Mouse (Mus musculus) granulocyte monocyte progenitor cell, adult 5-6 weeks (primary cell): ENCODE measurements around the gene Maf. TPM values are rescaled to one million over a fixed set of nuclear protein-coding genes. Genes with fewer than 3 reads are reported as not detected.

Experiments used
- ATAC-seq: replicated peaks from 2 replicates; pipeline ENCODE4 v1.8.0; 2016; ENCODE audit warnings: mild to moderate bottlenecking, moderate TSS enrichment, inconsistent platforms; ENCODE audit not compliant: poor library complexity, severe bottlenecking
- total RNA-seq, 2 experiments: library from RNA; stranded (forward) in 1 of 2; stranded (reverse) in 1 of 2; fragments of 200-712, 200-1000 nt in 1 of 2; fragments of >200 nt in 1 of 2; fragmentation: Nextera tagmentation in 1 of 2; gene quantifications; 2 replicates each; pipeline ENCODE4 v1.2.3; 2014 to 2017

The Maf gene
- total RNA-seq, 2 experiments from 2014 or later, result 0.15 TPM; not detected in 1

DNA sequence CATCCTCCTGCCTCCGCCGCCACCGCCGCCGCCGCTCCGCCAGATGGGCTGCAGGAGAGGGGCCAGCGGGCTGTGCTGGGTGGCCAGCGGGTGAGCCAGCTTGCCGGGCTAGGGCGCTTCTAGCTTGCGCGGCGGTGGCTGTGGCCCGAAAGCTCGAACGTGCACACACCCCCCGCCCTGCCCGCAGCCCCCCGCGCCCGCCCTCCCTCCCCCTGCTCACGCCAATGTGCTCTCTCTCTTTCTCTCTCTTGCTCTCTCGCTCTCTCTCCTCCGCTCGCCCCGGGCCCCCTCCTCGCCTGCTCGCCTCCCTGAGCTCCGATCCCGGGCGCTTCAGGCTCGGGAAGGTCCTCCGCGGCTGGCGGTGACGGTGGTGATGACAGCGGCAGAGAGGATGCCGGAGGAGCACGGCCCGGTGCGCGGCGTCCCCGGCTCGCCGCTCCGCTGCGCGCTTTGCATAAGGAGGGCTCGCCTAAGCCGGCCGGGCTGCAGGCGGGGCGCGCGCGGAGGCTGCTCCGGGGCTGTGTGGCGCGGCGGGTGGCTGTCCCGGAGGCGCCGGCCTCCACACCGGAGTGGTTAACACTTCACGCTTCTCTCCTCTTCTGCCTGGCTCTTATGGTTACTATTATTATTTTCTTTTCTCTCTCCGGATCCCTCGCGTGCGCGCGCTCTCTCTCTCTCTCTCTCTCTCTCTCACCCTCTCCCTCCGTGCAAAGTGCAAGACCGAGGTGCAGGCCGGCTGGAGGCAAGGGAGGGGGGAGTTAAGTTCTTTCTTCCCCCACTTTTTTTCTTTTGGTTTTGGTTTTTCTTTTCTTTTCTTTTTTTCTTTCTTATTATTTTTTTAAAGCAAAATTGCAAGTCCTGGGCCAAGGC, 498 bp downstream of the Maf start:
- ATAC-seq, result peak; percentile 57

DNA sequence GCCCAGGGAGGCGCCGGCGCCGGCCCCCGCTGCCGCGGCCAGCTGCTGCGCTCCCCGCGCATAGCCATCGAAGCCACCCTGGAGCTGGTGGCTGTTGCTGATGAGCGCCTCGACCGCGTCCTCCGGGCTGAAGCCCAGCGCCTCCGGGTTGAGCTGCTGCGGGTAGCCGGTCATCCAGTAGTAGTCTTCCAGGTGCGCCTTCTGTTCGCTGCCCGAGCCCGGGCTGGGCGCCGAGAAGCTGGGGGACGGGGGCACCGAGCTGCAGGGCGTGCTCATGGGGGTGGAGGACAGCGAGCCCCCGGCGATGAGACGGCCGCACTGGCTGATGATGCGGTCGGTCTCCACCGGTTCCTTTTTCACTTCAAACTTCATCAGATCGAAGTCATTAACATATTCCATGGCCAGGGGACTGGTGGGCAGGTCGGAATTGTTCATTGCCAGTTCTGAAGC, 1.2 kb downstream of the Maf start:
- ATAC-seq, result peak; percentile 6; the same call in 1 of the 2 replicates

DNA sequence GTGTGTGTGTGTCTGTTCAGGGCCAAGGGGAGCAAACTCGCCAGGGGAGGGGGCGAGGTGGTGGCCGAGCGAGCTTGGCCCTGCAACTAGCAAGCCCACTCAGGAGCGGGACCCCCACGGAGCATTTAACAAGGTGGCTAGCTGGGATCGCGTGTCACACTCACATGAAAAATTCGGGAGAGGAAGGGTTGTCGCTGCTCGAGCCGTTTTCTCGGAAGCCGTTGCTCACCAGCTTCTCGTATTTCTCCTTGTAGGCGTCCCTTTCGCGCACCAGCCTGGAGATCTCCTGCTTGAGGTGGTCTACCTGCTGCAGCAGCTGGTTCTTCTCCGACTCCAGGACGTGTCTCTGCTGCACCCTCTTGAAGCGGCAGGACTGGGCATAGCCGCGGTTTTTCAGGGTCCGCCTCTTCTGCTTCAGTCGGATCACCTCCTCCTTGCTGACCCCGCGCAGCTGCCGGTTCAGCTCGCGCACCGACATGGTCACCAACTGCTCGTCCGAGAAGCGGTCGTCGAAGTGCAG, 1.9 kb downstream of the Maf start:
- peak; percentile 30 for ATAC-seq

DNA sequence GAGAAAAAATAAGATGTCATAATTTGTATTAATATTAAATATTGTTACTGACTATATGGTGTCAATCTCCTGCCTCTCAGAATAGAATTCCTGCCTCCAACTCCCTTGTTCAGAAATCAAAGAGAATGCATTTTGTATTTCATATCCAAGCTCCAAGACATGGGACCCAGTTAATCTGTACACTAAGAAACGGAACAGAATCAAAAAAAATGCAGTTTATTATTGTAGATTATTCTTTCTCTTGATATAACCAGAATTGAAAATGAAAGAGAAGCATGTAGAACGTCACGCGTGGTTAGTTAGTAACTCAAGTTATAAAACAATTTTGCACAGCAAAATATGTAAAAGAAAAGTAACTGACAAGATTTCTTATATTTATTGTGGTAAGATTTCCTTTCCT, 4.5 kb downstream of the Maf start:
- ATAC-seq, result no peak

DNA sequence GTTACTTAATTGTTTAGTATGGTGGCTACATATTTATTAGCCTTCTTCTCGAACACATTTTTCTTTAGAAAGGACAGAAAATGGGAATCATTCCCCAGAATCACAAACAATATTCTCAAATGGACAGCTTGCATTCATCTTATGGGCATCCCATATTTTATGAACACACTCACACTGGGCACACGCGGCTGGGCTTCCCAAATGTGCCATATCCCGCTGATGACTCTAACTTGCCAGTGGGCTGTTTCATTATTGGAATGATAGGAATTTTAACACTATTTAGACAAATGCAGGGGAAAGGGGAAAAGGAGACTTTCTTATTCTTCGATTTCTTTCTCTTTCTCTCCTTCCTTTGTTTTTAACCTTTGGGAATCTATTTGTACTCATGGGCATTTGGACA, 6.6 kb downstream of the Maf start:
- no peak for ATAC-seq

DNA sequence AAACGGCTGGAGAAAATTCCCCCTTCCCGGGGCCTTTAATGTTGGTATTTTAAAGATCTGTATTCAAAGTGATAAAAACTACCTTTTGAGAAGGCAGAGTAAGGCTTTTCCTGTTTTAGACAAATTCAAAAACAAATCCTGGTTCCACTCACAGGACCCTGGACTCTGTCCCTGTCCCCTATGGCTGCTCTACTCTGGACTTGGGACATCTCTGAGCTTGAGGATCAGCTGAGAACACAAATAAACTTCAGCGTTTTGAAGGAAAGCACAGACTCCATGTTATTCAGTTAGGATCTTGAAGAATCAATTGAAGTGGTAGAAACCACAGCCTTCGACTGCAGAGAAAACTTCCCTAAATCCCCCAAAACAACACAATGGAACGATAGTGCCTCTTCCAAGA, 8.4 kb downstream of the Maf start:
- no peak for ATAC-seq

DNA sequence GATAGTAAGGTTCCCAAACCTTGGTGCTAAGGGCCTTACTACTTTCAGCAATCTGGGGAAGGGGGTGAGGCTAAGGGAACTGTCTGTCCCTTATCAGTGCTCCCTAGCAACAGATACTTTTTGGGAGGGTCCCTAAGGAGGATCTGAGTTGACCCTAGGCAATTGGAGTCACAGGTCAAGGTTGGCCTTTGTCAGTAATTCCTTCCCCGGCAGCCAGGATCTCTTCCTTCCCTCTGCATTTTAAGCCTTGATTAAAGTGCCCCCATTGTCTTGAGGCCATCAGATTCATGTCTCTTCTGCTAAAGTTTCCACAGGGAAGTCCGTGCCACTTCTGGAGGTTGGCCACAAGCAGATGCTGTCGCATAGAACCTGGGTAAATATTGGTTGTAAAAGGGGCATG, 10.2 kb downstream of the Maf start:
- no peak for ATAC-seq

DNA sequence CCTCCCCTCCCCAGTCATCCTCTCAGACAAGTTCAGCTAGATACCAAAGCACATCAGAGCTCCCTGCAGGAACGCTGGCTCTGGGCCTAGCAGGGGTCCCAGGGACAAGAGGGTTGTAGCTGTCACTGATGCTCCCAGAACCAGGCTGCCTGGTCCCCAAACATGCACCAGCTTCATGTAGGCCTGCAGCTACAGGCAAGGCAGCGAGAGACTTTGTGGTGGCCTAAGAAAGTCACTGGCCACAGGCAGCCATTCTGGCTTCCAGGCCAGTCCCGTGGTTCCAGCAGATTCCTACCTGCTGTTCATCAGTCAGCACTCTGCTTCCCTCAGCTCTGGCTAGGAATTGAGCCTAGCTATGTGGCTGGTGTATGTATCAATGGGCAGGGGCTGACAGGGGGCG, 10.9 kb downstream of the Maf start:
- ATAC-seq, result no peak

DNA sequence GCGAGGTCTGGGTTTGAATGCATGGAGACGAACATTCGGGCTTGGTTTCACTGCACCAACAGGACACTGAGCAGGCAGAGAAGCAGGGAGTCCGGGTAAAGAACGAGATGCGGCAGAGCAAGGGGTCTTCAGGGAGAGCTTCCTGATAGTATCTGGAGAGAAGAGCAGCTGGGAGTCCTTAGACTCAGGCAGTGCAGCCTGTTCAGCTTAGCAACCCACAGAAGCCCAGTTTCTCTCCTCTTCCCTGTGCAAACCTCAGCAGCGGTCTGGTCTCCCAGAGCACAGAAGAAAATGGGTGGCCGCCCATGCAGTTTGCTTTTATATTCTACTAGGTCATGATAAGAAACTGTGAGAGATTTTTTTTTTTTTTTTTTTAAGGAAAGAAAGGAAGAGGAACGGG, 20.2 kb downstream of the Maf start:
- no peak for ATAC-seq

DNA sequence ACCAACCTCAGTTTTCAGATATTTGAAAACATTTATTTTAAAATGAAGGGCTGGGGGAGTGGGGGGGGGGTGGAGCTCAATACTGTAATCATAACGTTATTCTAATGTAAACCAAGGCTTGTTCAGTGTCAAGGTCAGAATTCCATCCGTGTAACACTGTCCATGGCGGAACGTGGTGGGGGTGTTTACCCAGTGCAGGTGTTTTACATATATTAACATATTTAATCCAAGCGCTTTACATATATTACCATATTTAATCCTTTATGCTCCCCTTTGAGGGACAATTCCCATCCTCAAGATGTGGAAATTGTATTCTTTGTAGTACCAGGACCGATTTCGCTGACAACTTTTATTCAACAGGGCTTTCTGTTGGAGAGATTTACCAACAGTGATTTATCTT, 24.3 kb downstream of the Maf start:
- ATAC-seq, result no peak

DNA sequence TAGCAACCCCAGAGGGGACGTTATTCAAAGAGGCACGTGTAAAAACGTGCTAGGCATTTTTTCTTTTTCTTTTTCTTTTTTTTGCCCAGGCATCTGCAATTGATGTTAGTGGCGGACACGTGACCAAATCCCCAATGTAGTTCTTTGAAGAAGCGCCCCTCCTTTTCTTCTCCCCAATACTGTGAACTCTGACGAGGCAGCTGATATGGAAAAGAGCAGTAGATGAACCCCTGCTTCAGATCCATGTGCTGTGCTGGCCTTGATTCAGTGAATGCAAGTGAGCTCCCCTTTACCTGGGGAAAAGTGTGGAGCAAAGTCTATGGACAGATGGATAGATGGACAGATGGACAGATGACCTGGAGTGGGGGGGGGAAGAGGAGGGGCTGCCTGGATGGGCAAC, 28.1 kb downstream of the Maf start:
- no peak for ATAC-seq

DNA sequence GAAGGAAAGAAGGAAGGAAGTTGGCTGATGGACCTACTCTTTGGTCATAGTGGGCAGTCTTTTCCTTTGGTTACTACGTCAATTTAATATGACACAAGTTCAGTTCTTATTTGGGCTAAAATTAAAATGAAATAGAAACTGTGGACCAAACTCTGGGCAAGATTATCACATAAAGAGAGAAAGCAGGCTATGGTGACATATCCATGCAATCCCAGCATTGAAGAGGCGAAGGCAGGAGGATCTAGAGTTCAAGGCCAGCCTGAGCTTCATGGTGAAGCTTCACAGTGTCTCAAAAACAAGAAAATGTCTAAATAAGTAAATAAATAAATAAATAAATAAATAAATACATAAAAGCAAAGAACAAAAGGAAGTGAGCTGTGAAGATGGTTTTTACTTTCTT, 42.7 kb downstream of the Maf start:
- no peak for ATAC-seq

DNA sequence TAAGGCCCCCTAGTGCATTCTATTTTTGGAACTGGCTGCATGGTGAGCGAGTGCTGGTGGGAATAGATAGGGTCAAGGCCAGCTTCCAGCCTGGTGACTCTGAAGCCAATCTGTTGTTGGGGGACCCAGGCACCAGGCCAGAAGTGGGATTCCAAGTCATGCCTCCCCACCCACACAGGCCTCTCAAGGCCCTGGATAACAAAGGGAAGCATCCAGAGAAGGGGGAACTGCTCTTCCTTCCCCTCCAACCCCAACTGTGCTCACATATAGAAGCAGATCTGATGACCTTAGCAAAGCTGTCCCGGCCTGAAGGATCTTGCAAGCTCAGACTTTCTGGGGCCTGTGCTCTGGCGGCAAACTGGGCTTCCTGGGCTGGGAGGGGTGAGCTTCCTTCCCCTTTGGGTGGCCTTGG, 57.5 kb downstream of the Maf start:
- ATAC-seq, result peak; percentile 27; the same call in 1 of the 2 replicates

DNA sequence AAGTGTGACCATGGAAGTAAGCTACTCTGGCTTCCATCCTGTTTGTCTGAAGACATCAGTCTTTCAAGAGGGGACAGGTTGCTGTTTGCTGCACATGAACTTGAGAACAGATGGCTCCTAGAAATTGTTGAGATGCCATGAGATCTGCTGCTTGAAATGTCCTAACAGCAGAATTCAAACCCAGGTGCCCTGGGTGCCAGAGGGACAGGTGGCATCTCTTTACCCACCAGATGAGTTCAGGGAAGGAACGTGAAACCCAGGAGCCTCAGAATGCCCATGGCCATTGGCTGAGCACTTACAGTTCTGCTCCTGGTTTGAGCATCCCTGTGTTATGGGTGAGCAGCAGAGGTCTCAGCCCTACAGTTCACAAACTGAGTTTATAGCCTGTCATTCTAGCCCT, 62.5 kb downstream of the Maf start:
- ATAC-seq, result no peak

DNA sequence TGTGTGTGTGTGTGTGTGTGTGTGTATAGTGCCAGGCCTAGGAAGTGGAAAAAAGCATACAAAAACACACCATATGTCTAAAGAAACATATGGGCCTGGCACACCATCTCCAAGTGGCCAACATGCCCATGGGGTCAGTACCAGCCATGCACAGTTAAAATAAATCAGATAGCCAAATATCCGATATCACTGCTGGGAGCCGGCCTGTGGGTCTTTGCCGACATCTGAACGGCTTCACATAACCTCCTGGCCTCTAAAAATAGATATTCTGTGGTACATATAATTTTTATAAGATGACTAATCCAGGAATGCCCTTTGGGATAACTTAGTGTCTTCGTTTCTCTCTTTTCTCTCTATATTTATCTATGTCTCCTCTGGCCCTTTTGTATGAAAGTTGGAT, 65.7 kb downstream of the Maf start:
- no peak for ATAC-seq

DNA sequence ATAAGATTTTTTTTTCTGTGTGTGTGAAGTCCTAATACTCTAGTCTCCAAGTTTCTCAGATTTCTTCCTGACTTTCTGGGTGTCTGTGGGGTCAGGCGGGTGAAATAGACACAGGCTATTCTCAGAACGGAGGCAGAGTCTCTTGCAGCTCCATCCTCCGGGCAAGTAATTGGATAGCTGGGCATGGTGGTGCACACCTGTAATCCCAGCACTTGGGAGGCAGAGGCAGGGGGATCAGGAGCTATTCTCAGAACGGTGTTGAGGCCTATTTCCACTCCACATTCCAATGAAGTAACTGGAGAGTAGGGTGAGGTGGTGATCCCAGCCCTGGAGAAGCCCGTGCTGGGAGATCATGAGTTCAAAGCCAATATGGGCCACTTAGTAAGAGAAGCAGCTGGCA, 67.6 kb downstream of the Maf start:
- no peak for ATAC-seq

DNA sequence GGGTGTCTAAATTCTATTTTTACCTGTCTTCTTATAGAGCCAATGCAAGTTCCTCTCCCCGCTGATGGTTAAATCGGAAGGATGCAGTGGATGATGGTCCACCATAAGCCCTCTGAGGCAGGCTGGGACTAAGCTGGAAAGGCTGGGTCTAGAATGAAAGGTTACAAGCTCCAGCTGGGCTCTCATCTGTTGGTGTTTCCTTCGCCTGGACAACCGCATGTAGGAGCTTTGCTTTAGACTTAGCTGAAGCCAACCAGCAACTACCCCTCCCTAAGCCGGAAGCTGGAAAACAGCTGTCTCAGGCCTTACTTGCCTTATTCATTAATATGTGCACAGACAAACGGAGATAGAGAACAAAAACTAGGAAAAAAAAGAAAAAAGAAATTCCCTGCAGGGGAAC, 70.8 kb downstream of the Maf start:
- ATAC-seq, result no peak
